Mouse (Mus musculus) fibroblast of lung, adult 2 months (primary cell): ENCODE results near the gene Tspo2.
"Not testable (repeated sequence)": the region's sequence is repeated elsewhere in the genome, so short reads cannot be mapped to it uniquely, and the experiment has no call there.

Experiments used
- DNase-seq: peaks from one replicate; pipeline ENCODE4 v3.0.0-alpha.2; 2011; ENCODE audit warnings: low read depth

The Tspo2 gene

DNA sequence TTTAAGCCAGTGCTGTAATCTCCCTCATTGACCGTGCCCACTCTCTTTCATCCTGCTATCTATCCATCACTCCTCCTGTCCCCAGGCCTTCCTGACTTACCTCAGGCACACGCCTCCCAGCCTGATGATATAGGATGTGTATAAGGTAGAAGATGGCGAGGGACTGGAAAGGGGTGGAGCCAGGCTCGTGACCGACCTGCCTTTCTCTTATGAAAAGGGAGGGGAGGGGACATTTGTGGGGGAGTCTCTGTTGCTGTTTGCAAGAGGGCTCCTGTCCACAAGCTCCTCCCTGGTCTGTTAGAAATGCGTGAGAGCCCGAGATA is at the start of gene Tspo2:
TSS of gene Tspo2 (minus strand) at position 170 of the 323 bp plus-strand sequence.
- no peak for DNase-seq

DNA sequence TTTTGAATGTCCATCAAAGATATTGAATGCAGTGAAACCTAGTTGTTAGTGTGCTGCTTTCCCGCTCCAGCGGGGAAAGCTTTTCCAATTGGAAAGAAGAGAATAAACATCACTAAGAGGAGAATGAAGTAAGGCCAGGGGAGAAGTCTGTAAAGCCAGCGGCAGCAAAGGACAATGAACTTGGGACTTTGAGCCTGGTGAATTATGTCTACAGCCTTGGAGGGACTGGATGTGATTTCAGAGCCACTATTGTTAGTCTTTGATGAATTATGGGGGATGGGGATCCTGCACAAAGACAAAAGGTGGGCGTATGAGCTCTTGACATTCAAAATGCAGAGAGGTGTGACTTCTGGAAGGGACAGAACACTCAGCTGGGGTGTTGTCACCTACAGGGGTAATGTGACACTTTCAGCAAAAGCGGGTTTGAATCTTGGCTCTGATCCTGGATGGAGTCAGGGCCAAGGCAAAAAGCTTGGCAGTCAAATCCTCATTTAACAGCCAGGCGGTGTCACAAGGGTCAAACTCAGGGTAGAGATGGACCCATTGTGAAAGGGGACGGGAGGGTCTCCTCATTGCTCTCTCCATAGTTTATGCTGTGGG is 49.6 kb upstream of the Tspo2 start:
- no peak for DNase-seq

DNA sequence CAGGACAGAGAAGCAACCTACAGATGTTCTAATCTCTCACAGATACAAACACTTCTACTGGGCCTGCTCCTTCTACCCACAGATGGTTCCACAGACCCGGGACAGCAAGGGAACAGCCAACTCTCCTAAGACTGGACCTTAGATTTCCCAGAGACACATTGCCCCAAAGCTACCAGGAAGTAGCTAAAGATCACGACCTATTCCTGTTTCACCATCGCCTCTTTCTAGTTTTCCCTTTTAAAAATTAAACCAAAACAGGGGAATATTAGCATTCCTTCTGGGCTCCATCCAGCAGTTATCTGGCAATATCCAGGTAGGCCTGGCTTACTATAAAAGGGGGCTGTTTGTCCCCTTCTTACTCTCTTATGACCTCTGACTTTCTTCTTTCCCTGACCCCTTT is 46.7 kb upstream of the Tspo2 start:
- DNase-seq: no peak

DNA sequence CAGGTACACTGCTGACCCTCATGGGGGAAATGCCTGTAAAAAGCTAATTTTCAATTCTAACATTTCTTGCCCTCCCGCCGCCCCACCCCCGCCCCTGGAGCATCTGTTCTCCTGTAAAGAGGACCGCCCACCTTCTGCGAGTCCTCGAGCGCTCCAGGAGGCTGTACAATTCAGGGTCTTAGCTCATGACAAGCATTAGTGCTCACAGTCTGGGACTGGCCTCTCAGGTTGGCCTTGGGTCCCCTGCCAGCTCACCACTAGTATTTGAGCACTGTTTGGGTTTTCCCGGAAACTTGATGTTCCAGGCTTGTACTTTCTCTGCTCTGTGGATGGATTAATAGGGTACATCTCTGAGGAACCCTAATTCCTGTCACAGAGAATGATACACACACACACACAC is 42.7 kb upstream of the Tspo2 start:
- DNase-seq: no peak

DNA sequence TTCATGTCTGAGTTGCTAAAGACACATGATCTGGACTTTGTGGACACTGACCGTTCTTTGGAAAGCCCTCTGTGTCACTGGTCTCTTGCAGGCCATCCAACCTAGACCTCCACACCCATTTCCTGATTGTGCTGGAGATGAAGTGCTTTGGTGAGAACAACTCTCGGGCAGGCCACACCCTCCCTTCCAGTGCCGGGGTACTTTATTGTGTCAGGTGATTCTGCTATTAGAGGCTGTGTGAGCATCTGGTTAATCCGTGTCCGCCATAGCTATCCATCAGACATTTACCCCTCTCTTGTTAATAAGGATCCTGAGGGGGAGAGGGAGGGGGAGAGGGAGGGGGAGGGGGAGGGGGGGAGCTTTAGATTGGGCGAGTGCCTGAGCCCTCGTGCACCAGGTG is 42.3 kb upstream of the Tspo2 start:
- DNase-seq: no peak

DNA sequence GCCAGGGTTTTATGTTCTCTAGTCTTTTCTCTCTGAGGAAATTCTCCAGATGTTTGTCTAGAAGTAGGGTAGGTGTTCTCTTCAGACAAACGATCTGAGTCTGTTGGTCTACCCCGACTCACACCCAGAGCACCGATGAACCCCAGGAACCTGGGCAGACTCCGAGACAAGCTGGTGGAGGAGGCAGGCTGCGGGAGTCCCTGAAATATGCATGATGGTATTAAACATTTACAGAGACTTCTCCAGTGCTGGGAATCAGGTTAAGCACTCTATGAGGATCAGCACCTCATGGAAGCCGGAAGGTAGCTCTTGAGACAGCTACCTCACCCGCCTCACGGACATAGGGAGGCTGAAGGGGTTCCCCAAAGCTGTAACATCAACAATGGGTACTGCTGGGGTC is 41.3 kb upstream of the Tspo2 start:
- DNase-seq: no peak

DNA sequence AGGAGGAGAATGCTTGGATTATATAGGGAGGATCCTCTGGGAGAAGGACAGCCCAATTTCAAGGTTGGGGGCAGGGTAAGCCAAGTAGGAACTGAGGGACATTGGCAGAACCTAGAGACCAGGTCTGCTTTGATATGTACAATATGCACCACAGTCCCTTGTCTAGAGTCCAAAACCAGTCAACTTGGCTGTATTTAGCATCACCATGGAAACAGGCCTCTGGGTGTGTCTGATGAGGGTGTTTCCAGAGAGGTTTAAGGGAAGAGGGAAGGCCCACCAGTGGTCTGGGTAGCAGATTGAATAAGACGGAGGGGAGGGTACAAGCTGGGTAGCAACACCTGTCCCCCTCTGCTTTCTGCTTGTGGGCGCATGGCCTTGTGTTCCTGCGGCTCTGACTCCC is 38.1 kb upstream of the Tspo2 start:
- DNase-seq: no peak

DNA sequence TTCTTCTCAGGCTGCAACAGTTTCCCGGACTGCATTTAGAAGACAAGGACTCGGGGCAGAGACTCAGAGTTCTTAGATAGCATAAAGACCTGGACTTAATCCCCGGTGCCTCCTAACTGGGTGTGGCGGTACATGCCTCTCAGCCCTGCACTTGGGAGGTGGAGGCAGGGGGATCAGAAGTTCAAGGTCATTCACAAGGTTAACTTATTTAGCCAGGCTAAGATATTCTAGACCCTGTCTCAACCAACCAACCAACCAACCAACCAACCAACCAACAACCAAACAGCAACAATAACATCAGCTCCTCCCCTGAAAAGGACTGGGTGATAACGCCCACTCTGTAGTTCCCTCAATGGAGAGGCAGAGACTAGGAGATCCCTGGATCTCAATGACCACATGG is 32.9 kb upstream of the Tspo2 start:
- no peak for DNase-seq

DNA sequence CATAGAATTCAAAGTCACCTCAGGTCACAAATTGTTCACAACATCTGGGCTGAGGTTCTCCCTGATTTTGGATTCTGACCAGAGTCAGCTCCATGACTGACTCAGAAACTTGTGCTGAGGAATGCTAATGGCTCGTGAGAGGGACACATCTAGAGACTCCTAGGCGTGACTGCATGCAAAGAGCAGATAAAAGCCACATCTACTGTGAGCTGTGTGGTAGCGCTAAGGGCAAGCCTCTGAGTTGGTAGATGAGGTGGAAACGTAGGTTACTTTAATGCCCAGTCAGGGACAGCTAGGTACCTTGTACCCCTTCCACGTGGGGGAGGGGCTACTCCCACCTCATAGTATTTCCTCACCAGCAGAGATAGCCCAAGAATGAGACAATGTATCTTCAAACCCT is 32.4 kb upstream of the Tspo2 start:
- DNase-seq: no peak

DNA sequence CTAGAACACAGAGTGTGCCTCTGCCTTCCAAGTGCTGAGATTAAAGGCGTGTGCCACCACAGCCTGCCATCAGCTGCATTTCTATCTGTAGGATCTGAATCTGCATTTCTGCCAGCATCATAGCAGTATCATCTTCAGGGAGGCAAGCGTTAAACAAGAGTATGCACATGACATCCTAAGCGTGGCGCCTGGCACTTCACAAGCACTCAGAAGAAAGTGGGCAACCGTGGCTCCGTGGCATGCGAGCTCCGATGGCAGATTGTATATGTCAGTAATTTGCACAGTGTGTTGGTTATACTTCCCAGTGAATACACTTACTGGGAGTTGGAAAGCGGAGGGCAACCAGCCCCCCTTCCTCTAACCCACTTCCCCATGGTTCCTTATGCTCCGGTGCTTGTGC is 28.6 kb upstream of the Tspo2 start:
- DNase-seq: no peak

DNA sequence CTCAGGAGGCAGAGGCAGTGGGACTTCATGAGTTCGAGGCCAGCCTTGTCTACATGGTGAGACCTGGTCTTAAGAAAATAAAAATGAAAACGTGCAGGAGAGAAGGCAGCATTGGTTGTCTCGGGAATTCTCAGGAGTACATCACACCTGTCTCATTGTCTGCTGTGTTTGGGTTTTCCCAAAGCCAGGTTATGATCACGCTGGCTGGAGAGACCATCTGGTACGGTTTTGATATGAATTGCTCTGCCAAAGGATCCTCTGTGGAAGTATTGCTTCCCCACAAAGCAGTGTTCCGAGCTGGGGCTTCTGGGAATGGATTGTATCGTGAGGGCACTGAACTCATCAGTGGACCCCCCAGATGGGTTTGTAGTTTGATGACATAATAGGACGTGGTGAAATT is 24.1 kb upstream of the Tspo2 start:
- DNase-seq: no peak

DNA sequence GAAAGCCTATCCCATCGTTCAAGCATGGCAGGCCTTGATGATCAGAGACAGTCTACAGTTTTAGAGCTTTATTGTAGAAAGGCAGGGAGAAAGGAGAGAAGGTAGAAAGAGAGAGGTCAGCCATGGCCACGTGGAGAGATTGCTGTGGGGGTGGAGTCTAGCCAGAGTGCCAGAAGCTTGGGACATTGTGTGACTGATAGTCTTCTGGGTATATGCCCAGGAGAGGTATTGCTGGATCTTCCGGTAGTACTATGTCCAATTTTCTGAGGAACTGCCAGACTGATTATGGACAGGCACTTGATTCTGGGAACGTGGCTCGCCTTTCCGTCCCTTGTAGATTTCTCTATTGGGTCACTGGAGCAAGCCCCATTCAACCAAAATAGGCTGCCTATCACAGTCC is 23.0 kb upstream of the Tspo2 start:
- DNase-seq: not testable (repeated sequence)

DNA sequence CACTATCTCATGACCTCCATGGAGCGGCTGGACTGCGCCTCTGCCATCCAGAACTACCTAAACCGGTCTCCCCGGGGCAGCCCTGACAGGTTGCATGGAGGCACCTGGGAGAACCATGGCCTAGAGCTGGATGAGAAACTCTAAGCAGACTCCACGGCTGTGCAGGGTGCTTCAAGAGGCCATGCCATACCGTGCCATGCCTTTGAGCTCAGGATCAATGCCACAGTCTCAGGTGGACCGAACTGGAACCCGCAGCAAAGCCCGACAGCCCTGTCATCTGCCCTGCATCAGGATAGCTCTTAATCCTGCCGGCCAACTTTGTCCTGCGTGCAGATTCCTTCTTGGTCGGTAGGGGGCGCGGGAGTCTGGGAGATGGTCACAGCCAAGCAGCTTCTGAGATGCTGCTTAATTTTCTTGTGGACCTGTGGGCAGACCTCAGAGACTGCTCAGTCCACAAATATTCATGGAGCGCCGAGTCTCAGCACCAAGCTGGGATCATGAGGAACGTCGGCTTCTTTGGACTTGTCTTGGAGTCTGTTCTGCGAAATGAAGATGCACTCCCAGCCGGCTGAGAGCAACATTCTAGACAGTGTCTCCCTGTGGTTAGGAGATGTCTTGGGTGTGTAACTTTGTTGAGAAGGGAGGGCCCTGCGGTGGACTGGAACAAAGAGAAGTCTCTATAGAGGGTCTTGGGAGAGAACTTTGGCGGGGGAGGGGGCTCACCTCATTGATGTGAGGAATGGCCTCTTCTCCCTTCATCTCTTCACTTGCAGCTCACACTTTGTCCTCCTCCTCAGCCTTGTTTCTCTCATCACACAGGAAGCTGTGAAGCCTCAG is 16.3 kb upstream of the Tspo2 start:
- no peak for DNase-seq

DNA sequence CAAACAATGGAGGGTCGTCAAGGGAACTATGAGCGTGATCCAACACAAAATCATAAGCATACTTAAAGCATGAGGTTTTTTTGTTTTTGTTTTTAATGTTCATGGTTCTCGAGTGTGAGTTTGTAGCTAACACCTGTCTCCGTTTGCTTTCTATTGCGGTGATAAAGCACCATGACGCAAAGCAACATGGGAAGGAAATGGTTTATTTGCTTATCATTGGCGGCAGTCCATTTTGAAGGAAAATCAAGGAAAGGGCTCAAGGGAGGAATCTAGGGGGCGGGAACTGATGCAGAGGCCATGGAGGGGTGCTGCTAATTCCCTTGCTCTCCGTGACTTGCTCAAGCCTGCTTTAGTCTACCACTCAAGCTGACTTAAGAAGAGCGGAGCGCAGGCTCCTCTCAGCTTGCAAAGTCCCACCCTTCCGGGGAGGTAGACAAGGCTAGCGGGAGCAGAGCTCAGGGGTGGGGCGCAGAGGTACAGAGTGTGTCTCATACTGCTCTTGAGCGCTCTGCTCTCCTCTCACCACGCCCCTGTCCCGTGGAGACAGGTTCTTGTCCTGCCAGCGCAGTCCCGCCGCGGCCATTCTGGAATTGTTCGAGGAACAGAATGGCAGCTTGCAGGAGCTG is 15.6 kb upstream of the Tspo2 start:
- no peak for DNase-seq

DNA sequence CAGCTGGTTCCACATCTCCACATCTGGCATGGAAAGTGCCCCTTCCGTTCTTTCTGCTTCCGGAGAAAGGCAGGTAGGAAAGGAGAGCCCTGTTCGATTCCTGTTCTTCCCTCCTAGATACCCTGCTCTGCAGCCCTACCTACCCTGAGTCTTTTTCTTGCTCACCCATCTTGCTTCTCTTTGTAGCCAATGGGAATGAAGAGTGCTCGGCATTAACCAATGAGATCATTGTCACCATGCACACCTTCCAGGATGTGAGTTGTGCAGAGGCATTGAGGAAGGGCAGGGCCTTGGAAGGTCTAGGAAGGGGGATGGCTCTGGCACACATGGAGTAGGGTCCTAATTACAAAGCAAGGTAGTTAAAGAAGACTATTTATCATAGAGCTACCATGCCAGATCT is 12.1 kb upstream of the Tspo2 start:
- no peak for DNase-seq

DNA sequence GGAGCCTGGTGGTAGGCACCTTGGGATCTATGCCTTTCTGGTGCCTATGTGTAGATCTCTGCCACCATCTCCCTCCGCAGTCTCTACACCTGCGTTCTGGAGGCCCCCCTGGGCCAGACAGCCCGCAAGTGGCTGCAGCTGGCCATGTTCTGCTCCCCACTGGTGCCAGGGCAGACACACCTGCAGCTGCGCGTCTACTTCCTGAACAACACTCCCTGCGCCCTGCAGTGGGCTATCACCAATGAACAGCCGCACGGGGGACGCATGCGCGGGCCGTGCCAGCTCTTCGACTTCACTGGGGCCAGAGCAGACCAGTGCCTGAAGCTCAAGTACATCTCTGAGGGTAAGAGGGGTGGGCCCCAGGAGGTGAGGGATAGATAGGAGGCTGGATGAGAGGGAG is 10.8 kb upstream of the Tspo2 start:
- DNase-seq: no peak

DNA sequence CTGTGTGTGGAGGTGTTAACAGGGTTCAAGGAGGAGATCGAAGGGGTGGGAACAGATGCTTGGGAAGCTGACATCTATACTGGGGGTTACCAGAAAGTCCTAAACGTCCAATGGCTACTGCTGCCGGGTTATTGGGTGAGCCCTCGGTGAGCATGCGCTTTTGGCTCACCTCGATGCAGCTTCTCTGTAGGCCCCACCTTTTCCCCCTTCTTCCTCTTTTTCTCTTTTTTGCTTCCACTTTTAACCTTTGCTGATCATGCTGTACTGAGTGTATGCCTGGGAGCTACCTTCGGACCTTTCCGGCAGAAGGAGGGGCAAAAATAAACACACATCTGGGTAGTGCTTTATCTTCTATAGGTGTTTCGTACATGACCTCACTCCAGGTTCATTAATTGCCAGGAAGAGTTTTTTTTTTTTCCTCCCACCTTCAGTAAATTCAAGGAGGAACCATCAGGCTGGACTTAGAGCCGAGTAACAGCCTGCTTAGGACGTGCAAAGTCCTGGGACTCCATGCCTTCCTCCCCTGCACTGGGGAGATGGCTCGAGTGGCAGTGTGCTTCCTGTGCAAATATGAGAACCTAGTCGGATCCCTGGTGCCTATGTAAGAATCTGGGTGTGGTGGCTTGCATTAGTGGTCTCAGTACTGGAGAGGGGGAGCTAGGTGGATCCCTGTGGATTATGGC is 6.8 kb upstream of the Tspo2 start:
- DNase-seq: no peak

DNA sequence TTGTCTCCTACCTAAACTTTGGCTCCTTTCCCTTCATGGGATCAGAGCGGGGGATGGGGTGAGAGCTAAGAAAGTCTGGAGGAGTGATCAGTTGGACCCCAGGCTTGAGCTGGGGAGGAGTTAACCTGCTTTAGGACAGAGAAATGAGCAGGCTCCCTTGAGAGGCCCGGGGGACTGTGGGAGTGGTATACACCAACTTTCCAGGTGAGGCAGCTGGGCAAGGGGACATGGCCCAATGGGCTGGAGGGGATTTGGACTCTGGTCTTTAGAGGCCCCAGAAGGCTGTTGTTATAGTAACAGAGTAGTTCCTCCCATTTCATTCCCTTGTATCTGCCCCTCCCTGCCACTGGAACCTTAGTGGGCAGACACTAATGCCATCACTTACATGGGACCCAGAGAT is 4.6 kb upstream of the Tspo2 start:
- no peak for DNase-seq

DNA sequence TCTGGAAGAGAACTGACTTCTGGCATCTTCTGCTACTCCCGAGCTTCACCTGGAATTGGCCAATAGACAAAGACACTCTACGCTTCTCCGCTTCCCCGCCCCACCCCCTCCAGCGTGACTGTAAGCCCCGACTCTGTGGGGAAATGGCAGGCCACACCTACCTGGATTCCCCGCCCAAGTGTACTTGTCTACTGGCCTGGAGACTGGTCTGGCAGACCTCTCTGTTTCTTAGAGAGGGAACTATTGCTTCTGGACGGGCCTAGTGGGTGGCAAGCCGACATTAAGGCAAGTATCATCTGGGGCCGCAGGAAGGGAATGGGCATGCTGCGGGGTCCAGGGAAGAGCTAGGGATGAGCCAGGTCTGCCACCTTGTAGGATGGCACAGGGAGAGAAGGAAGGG is 3.4 kb upstream of the Tspo2 start, which contains the start of gene Unc5cl:
TSS of gene Unc5cl (plus strand) at position 214 of the 400 bp plus-strand sequence.
- DNase-seq: no peak

DNA sequence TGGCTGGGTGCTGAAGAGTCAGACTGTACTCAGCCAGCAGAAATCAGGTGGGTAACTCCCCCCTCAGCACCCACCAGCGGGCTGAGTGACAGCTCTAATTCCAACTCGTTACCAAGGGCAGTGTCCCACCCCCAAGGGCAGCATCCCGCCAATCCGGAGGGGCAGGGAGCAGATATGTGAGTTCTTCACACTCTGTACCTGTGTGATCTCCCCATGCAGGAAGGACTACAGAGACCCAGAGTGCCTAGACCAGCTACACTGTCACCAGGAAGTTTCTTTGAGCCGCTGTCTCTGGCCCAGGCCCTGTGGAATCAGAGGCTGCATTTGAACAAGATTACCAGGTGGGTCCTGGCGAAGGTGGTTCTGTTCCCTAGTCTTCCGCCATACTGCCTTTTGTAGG is 2.9 kb upstream of the Tspo2 start:
- no peak for DNase-seq

DNA sequence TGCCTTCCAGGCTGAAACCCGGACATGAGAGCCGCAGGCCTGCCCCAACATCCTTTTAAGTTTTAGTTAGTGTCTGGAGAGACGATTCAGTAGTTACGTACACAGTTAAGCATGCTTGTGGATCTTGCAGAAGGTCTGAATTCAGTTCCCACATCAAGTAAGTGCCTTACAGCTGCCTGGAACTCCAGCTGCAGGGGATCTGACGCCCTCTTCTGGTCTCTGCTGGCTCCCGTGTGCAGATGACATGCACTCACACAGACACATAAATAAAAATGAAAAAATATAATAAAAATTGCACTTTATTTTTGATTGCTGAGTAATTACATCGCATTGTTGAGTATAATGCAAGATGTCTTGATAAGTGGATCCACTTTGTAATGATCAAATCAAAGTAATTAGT is 2.2 kb upstream of the Tspo2 start:
- no peak for DNase-seq

DNA sequence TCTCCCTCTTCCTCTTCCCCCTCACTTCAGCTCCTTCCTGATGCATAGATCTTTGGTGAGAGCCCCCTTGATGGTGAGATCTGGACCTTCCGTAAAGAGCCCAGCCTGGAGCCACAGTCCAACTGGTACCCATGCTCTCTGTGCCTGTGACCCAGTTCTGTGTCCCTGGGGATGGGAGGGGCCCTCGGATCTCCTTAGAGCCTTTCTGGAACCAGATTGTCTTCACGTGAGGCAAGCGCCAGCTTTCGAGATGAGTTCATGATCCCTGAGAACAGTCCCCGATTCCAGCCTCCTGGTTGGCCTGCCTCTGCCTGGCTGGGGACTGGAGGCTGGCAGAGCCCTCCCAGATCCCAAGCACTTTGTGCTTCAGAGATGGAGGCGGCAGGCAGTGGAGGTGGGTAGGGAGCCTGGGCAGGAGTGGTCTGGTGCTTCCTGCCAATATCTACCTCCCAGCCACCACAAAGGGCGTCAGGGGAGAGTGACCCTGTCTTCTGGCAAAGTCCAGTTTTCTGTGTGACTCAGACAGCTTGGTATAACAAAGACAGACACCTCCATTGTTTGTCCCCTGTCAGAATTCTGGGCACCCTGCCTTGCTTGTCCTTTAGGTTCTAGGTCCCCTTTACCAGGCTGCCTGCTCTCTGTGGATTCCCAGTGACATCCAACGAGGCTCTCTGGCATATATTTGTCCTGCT is 577 bp upstream of the Tspo2 start:
- DNase-seq: peak; percentile 16
